Mouse (Mus musculus) midbrain, embryonic 12.5 days (tissue): ENCODE data around the gene Lrrc42. TPM values are rescaled to one million over a fixed set of nuclear protein-coding genes. Genes with fewer than 3 reads are reported as not detected.

Experiments used
- ATAC-seq: fragments of 200-750 bp; cut with Nextera tagmentation; 2 replicates; pipeline ENCODE4 v1.8.0; 2017; ENCODE audit warnings: low read depth, moderate TSS enrichment, moderate library complexity; ENCODE audit not compliant: low FRiP score
- H3K27ac ChIP-seq: fragments of 300-500 bp; sonication (generic); replicated peaks from 2 replicates; pipeline ENCODE4 v1.5.1; 2016; ENCODE audit warnings: mild to moderate bottlenecking
- H3K27me3 ChIP-seq: fragments of 300-500 bp; sonication (generic); 2 replicates; pipeline ENCODE4 v1.6.1; 2016; ENCODE audit warnings: mild to moderate bottlenecking
- H3K36me3 ChIP-seq: fragments of 300-500 bp; sonication (generic); 2 replicates; pipeline ENCODE4 v1.6.1; 2016
- H3K4me1 ChIP-seq: fragments of 300-500 bp; sonication (generic); 2 replicates; pipeline ENCODE4 v1.6.1; 2016
- H3K4me2 ChIP-seq: fragments of 300-500 bp; sonication (generic); replicated peaks from 2 replicates; pipeline ENCODE4 v1.6.1; 2016; ENCODE audit warnings: mild to moderate bottlenecking, moderate library complexity
- H3K4me3 ChIP-seq: fragments of 300-500 bp; sonication (generic); 2 replicates; pipeline ENCODE4 v1.5.1; 2016; ENCODE audit warnings: mild to moderate bottlenecking
- H3K9ac ChIP-seq: fragments of 300-500 bp; sonication (generic); replicated peaks from 2 replicates; pipeline ENCODE4 v1.6.1; 2016; ENCODE audit warnings: mild to moderate bottlenecking, moderate library complexity
- H3K9me3 ChIP-seq: fragments of 300-500 bp; sonication (generic); 2 replicates; pipeline ENCODE4 v1.6.1; 2016; ENCODE audit warnings: mild to moderate bottlenecking
- WGBS: fragments of 180-500 bp; shearing (Covaris S2); methylation state at CpG from one replicate; pipeline ENCODE4 v1.1.7; 2016; 5-methylcytosine and 5-hydroxymethylcytosine counted together
- polyA plus RNA-seq: library from polyadenylated mRNA; unstranded; fragments of >200 nt; fragmentation: Nextera tagmentation; extraction: Ambion mirVana; gene quantifications from 2 replicates; pipeline ENCODE4 v1.2.1, GENCODE M21; 2016

The Lrrc42 gene
- polyA plus RNA-seq, 1 experiment from 2014 or later, result 59.3 TPM

GRCm38 (mm10) chr4:107211936-107212335, 41.4 kb downstream of the Lrrc42 start:
- Histone ChIP-seq H3K4me1 (no peaks in the 10 kb centered on the region), H3K27me3 (no peaks in the 10 kb centered on the region), H3K4me3 (no peak overlapping the region), H3K9me3 (no peaks in the 10 kb centered on the region), H3K9ac (no peak overlapping the region), H3K36me3 (peaks cover 10% of the 10 kb centered on the region; the same call in 1 of the 2 replicates), H3K27ac (no peak overlapping the region), H3K4me2 (no peak overlapping the region)
- 91% methylated on average over 5 of the region's 5 CpGs for whole genome bisulfite sequencing
- ATAC-seq, result no peak

DNA sequence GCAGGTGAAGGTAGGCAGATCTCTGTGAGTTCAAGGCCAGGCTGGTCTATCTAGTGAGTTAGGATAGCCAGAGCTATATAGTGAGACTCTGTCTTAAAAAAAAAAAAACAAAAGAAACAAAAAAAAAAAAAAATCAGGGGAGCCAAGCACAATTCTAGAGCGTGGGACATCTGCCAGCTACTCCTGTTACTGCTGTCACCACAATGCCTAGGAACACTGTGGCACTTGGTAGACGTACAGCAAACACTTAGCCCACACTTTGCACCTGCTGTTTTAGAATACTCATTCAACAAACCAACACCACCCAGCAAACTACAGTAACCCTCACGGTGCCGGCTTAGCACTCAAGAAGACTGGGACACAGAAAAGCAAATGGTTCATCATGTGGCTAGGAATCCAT, 41.9 kb downstream of the Lrrc42 start:
- Histone ChIP-seq H3K27me3 (no peaks in the 10 kb centered on the region), H3K9me3 (no peaks in the 10 kb centered on the region), H3K36me3 (peaks cover 15% of the 10 kb centered on the region; the same call in 1 of the 2 replicates), H3K9ac (no peak overlapping the region), H3K27ac (no peak overlapping the region), H3K4me3 (no peak overlapping the region), H3K4me2 (no peak overlapping the region), H3K4me1 (no peaks in the 10 kb centered on the region)
- WGBS, result 88% methylated on average over 4 of the region's 4 CpGs
- no peak for ATAC-seq

- no peak overlapping the region for H3K4me2 ChIP-seq
- no peak overlapping the region for H3K9ac ChIP-seq
- H3K36me3 ChIP-seq, result peaks cover 20% of the 10 kb centered on the region; the same call in 1 of the 2 replicates
- no peaks in the 10 kb centered on the region for H3K27me3 ChIP-seq
- H3K4me1 ChIP-seq, result no peaks in the 10 kb centered on the region
- no peak for ATAC-seq
- WGBS, result 88% methylated on average over 5 of the region's 5 CpGs
- H3K4me3 ChIP-seq, result no peak overlapping the region
- H3K27ac ChIP-seq, result no peak overlapping the region
- H3K9me3 ChIP-seq, result no peaks in the 10 kb centered on the region
Measured at GRCm38 (mm10) chr4:107210483-107211097, 42.7 kb downstream of the Lrrc42 start.

DNA sequence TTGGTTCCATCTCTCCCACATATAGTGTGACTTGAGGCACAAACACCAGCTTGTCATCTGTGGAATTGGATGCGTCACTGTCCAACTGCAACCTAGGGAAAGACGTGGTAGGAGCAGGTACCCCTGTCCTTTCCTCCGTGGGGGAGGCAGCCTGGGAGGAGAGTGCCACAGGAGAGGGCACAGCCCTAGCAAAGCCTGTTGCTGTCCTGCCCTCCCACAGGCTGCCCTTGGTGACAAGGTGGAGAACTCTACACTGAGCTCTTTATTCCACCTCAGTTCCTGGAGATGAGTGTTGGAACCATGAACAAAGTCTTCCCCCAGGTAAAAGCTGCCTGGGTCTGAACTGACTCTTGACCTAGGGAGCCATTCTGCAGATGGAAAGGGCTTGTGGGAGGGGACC, 44.5 kb downstream of the Lrrc42 start, which contains the start of gene Ldlrad1:
Gene Ldlrad1 (plus strand): TSS at position 301 of the 400 bp plus-strand sequence.
- no peak within 1 kb of the TSS for H3K4me2 ChIP-seq
- H3K27me3 ChIP-seq, result no peaks in the 10 kb centered on the region
- no peaks in the 10 kb centered on the region for H3K4me1 ChIP-seq
- no peak within 1 kb of the TSS for H3K9ac ChIP-seq
- ATAC-seq, result no peak
- H3K4me3 ChIP-seq, result no peak within 1 kb of the TSS
- H3K36me3 ChIP-seq, result peaks cover 36% of the 10 kb centered on the region
- WGBS, result 91% methylated on average over 3 of the region's 3 CpGs
- no peaks in the 10 kb centered on the region for H3K9me3 ChIP-seq
- H3K27ac ChIP-seq, result no peak within 1 kb of the TSS

- Histone ChIP-seq H3K9me3 (no peaks in the 10 kb centered on the region), H3K4me1 (no peaks in the 10 kb centered on the region), H3K9ac (no peak overlapping the region), H3K27me3 (no peaks in the 10 kb centered on the region), H3K36me3 (peaks cover 53% of the 10 kb centered on the region), H3K27ac (no peak overlapping the region), H3K4me3 (no peak overlapping the region), H3K4me2 (no peak overlapping the region)
- 96% methylated on average over 2 of the region's 2 CpGs for WGBS
- no peak for ATAC-seq
Measured at GRCm38 (mm10) chr4:107207016-107207415, 46.3 kb downstream of the Lrrc42 start.

GRCm38 (mm10) chr4:107203001-107203400, 50.3 kb downstream of the Lrrc42 start:
- Histone ChIP-seq H3K9me3 (no peaks in the 10 kb centered on the region), H3K4me3 (no peak overlapping the region), H3K9ac (no peak overlapping the region), H3K36me3 (peaks cover 91% of the 10 kb centered on the region), H3K4me1 (no peaks in the 10 kb centered on the region), H3K27me3 (no peaks in the 10 kb centered on the region), H3K4me2 (no peak overlapping the region), H3K27ac (no peak overlapping the region)
- WGBS, result 90% methylated on average over 7 of the region's 7 CpGs
- ATAC-seq, result no peak

GRCm38 (mm10) chr4:107201779-107202178, 51.6 kb downstream of the Lrrc42 start:
- WGBS, result 97% methylated on average over 3 of the region's 3 CpGs
- Histone ChIP-seq H3K27ac (no peak overlapping the region), H3K9me3 (no peaks in the 10 kb centered on the region), H3K27me3 (no peaks in the 10 kb centered on the region), H3K4me2 (no peak overlapping the region), H3K9ac (no peak overlapping the region), H3K4me1 (no peaks in the 10 kb centered on the region), H3K36me3 (peaks cover 92% of the 10 kb centered on the region), H3K4me3 (no peak overlapping the region)
- ATAC-seq, result no peak

DNA sequence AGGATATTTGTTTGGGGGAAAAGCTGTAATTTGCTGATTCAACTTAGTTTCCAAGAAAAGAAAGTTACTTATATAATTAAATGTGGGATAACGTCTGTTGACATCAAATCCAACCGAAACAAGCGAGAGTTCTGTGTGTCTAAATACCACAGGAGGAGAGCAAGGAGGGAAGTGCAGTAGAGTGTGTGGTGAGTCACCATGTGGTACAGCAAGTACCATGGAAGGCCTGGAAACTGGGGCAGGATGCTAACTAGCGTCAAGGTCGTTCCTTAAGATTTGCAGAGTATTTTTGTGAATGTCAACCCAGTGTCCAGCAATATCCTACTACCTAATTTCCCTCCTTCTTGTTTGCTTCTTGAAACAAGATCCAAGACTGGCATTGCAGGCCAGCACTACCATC, 55.3 kb downstream of the Lrrc42 start:
- H3K36me3 ChIP-seq, result peaks cover 87% of the 10 kb centered on the region
- no peak for ATAC-seq
- H3K27me3 ChIP-seq, result no peaks in the 10 kb centered on the region
- H3K4me1 ChIP-seq, result no peaks in the 10 kb centered on the region
- H3K27ac ChIP-seq, result no peak overlapping the region
- 95% methylated on average over 5 of the region's 5 CpGs for WGBS
- no peak overlapping the region for H3K4me3 ChIP-seq
- H3K9me3 ChIP-seq, result no peaks in the 10 kb centered on the region
- no peak overlapping the region for H3K4me2 ChIP-seq
- H3K9ac ChIP-seq, result no peak overlapping the region

GRCm38 (mm10) chr4:107196454-107196853, 56.9 kb downstream of the Lrrc42 start:
- ATAC-seq, result no peak
- no peak overlapping the region for H3K4me3 ChIP-seq
- 95% methylated on average over 2 of the region's 2 CpGs for WGBS
- no peaks in the 10 kb centered on the region for H3K27me3 ChIP-seq
- no peak overlapping the region for H3K9ac ChIP-seq
- H3K36me3 ChIP-seq, result peaks cover 80% of the 10 kb centered on the region
- no peak overlapping the region for H3K4me2 ChIP-seq
- no peaks in the 10 kb centered on the region for H3K9me3 ChIP-seq
- H3K4me1 ChIP-seq, result no peaks in the 10 kb centered on the region
- no peak overlapping the region for H3K27ac ChIP-seq

DNA sequence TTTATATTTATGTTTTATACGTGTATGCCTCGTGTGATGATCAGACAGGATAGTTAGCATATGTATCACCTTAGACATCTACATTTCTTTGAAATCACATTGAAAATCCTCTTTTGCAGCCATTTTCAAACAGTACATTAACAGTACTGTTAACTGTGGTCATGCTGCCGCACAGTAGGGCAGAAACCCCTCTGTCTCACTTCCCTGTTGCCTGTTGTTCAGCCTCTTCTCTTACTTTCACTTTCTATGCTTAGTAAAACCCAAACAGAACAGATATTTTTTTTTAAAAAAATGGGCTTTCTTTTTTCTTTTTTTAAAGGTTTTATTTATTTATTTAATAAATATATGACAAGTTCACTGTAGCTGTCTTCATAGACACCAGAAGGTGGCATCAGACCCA, 59.5 kb downstream of the Lrrc42 start:
- H3K9me3 ChIP-seq, result no peaks in the 10 kb centered on the region
- 95% methylated on average over 3 of the region's 3 CpGs for WGBS
- H3K36me3 ChIP-seq, result peaks cover 76% of the 10 kb centered on the region

DNA sequence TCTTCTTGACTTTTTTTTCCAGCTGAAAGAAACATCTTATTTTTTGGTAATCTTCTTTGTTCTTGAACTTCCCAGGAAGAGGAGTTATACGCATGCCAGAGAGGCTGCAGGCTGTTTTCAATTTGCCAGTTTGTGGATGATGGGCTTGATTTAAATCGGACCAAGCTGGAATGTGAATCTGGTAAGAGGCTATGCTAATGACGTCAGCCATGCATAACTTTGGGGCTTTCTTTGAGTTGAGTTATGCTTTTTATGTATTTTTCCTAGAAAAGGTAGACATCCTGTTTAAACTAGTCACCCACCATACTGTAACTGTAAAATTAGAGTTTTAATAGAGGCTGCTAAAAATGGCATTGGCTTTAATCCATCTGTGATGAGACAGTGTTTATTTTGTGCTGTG, 67.6 kb downstream of the Lrrc42 start:
- ATAC-seq, result no peak
- H3K36me3 ChIP-seq, result peaks cover 46% of the 10 kb centered on the region
- no peak overlapping the region for H3K27ac ChIP-seq
- H3K9me3 ChIP-seq, result no peaks in the 10 kb centered on the region
- H3K4me3 ChIP-seq, result no peak overlapping the region
- no peak overlapping the region for H3K9ac ChIP-seq
- no peaks in the 10 kb centered on the region for H3K27me3 ChIP-seq
- 65% methylated on average over 3 of the region's 3 CpGs for WGBS
- H3K4me1 ChIP-seq, result peaks cover 8% of the 10 kb centered on the region
- H3K4me2 ChIP-seq, result no peak overlapping the region

More for the DNA sequence above, 59.5 kb downstream of the Lrrc42 start:
- Histone ChIP-seq H3K27ac (no peak overlapping the region), H3K4me3 (no peak overlapping the region), H3K27me3 (no peaks in the 10 kb centered on the region), H3K4me1 (no peaks in the 10 kb centered on the region), H3K4me2 (no peak overlapping the region), H3K9ac (no peak overlapping the region)
- ATAC-seq, result no peak
